Mouse (Mus musculus) CD8-positive naive resting alpha-beta T cell, adult 2 months (primary cell): ENCODE measurements at regions not wholly inside any gene's neighbourhood (a gene's known extent, or its start where the extent isn't known, plus 50 kb on each side); places are given as distances from the start of the nearest gene placed in this dataset.

ENCODE experiments used
- DNase-seq, 2 experiments: peaks; one replicate each; pipeline ENCODE4 v3.0.0; 2022; ENCODE audit warnings: low read depth in 2 of 2, low spot score in 2 of 2

DNA sequence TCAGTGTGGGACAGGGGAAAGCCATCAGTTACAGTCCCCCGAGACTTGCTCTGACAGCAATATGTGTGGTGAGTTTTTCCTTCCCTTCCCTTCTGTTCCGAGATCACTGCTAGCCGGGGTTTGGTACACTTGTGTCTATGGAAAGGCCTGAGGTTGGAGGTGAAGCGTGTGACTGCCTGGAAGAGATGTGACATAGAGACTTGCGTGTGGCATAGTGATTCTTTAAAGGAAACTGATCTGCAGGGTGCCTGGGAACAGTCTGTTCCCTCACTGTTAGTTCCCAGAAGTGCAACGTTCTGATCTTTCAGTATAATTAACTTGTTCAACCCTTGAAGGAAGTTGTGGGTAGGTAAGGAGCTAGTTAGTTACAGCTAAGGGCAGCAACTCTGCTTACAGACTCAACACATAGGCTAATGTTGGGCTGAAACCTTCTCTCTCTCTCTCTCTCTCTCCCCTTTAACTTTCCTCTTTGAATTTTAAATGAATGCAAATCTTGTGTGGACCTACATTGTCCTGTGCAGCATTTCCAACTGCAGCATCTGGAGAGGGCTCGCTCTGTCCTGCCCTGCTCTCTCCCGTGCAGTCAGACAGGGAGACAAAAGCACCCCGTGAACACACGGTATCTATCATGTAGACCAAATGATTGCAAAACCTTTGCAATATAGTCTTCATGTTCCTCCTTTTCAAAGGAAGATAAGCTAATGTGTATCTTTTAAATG is 53.0 kb upstream of the Mkln1 start:
- DNase-seq = no peak

DNA sequence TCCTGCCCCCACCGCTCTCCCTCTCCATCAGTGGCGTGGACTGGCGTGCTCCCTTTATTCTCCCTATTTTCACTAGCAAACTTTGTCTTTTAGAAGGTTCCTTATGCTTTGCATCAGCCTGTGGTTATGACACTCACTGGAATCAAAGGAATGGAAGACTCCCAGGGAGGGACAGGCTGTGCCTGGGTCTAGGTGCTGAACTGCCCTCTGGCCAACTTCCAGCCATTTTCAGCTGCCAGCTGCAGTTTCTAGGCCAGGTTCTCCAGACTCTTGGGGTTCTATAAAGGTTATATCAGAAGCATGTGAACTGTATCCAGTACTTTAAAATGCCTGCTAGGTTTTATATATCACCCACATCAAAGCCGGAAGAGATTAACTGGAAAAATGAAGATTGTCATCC is 50.2 kb upstream of the Mkln1 start:
- DNase-seq = no peak
